Mouse (Mus musculus): ENCODE measurements at regions not wholly inside any gene's neighbourhood (a gene's known extent, or its start where the extent isn't known, plus 50 kb on each side); places are given as distances from the start of the nearest gene placed in this dataset.

- no peak for DNase-seq
Observed at GRCm38 (mm10) chr1:40907813-40908212, 102.4 kb downstream of the Tmem182 start.

- DNase-seq: no peak
Observed at GRCm38 (mm10) chr1:40913591-40913990, 108.2 kb downstream of the Tmem182 start.

GRCm38 (mm10) chr1:40924271-40924670 lies 118.9 kb downstream of the Tmem182 start:
- DNase-seq: peak; percentile 27 to 30

GRCm38 (mm10) chr1:40924780-40925179 lies 119.4 kb downstream of the Tmem182 start:
- peak; percentile 82 to 91 for DNase-seq

- DNase-seq: no peak
Observed at GRCm38 (mm10) chr1:40931374-40931773, 126.0 kb downstream of the Tmem182 start.

- DNase-seq: no peak
Observed at GRCm38 (mm10) chr1:40936729-40937128, 131.3 kb downstream of the Tmem182 start.

GRCm38 (mm10) chr1:40942751-40943150 lies 137.3 kb downstream of the Tmem182 start:
- no peak for DNase-seq

GRCm38 (mm10) chr1:40943165-40943564 lies 137.8 kb downstream of the Tmem182 start:
- DNase-seq: no peak

GRCm38 (mm10) chr1:40950641-40951040 lies 145.2 kb downstream of the Tmem182 start:
- no peak for DNase-seq

- peak in 1 of 2 experiments; percentile 13 for DNase-seq
Observed at GRCm38 (mm10) chr1:40954720-40955163, 149.3 kb downstream of the Tmem182 start.

GRCm38 (mm10) chr1:40967768-40968504 lies 162.5 kb downstream of the Tmem182 start:
- DNase-seq: no peak

GRCm38 (mm10) chr1:40983762-40984161 lies 178.4 kb downstream of the Tmem182 start:
- DNase-seq: peak in 1 of 2 experiments; percentile 7

- DNase-seq: no peak
Observed at GRCm38 (mm10) chr1:40993327-40993726, 187.9 kb downstream of the Tmem182 start.

- DNase-seq: peak in 1 of 2 experiments; percentile 16
Observed at GRCm38 (mm10) chr1:41001154-41001949, 196.0 kb downstream of the Tmem182 start.

GRCm38 (mm10) chr1:41002006-41002405 lies 196.6 kb downstream of the Tmem182 start:
- no peak for DNase-seq

GRCm38 (mm10) chr1:41026943-41027342 lies 221.5 kb downstream of the Tmem182 start:
- DNase-seq: no peak

GRCm38 (mm10) chr1:41027540-41027978 lies 222.2 kb downstream of the Tmem182 start:
- DNase-seq: no peak

- DNase-seq: no peak
Observed at GRCm38 (mm10) chr1:41028021-41028420, 222.6 kb downstream of the Tmem182 start.

GRCm38 (mm10) chr1:41035085-41035880 lies 229.9 kb downstream of the Tmem182 start:
- DNase-seq: no peak

- DNase-seq: no peak
Observed at GRCm38 (mm10) chr1:41036940-41037339, 231.5 kb downstream of the Tmem182 start.

GRCm38 (mm10) chr1:41054426-41054955 lies 249.1 kb downstream of the Tmem182 start:
- DNase-seq: no peak

- no peak for DNase-seq
Observed at GRCm38 (mm10) chr1:41055761-41056160, 250.4 kb downstream of the Tmem182 start.

GRCm38 (mm10) chr1:41065130-41065529 lies 259.7 kb downstream of the Tmem182 start:
- no peak for DNase-seq

Measured in kidney, adult 8-10 months (tissue).